Mouse (Mus musculus) kidney, embryonic 14.5 days (tissue): Measurements from ENCODE around the gene Traf7. TPM values are rescaled to one million over a fixed set of nuclear protein-coding genes. Genes with fewer than 3 reads are reported as not detected.
A peak's percentile ranks its signal among the peaks of the same experiment; 100 is the strongest.

Experiments used
- ATAC-seq: fragments of 200-750 bp; cut with Nextera tagmentation; 2 replicates; pipeline ENCODE4 v1.8.0; 2017; ENCODE audit warnings: moderate number of reproducible peaks, mild to moderate bottlenecking, moderate TSS enrichment, moderate library complexity; ENCODE audit not compliant: low FRiP score, low TSS enrichment
- H3K27ac ChIP-seq: fragments of 300-500 bp; sonication (generic); 2 replicates; pipeline ENCODE4 v1.5.1; 2014; ENCODE audit warnings: low read depth, mild to moderate bottlenecking, low read length, moderate library complexity, mixed read lengths
- H3K27me3 ChIP-seq: fragments of 300-500 bp; sonication (generic); 2 replicates; pipeline ENCODE4 v1.6.1; 2014; ENCODE audit warnings: mild to moderate bottlenecking, low read length; ENCODE audit not compliant: control insufficient read depth, insufficient read depth
- H3K36me3 ChIP-seq: fragments of 300-500 bp; sonication (generic); 2 replicates; pipeline ENCODE4 v1.6.1; 2014; ENCODE audit warnings: low read length, mixed read lengths; ENCODE audit not compliant: control insufficient read depth, insufficient read depth
- H3K4me1 ChIP-seq: fragments of 300-500 bp; sonication (generic); 2 replicates; pipeline ENCODE4 v1.6.1; 2014; ENCODE audit warnings: low read length, mixed read lengths; ENCODE audit not compliant: control insufficient read depth, insufficient read depth
- H3K4me2 ChIP-seq: fragments of 300-500 bp; sonication (generic); replicated peaks from 2 replicates; pipeline ENCODE4 v1.6.1; 2014; ENCODE audit warnings: low read depth, mild to moderate bottlenecking, low read length
- H3K4me3 ChIP-seq: fragments of 300-500 bp; sonication (generic); 2 replicates; pipeline ENCODE4 v1.5.1; 2014; ENCODE audit warnings: mild to moderate bottlenecking, low read length
- H3K9ac ChIP-seq: fragments of 300-500 bp; sonication (generic); 2 replicates; pipeline ENCODE4 v1.6.1; 2014; ENCODE audit warnings: low read depth, mild to moderate bottlenecking, low read length, moderate library complexity
- H3K9me3 ChIP-seq: fragments of 300-500 bp; sonication (generic); 2 replicates; pipeline ENCODE4 v1.6.1; 2016; ENCODE audit warnings: low read length; ENCODE audit not compliant: control insufficient read depth
- WGBS: fragments of 180-500 bp; shearing (Covaris S2); extraction: QIAGEN DNeasy Blood & Tissue Kit; methylation state at CpG from one replicate; pipeline ENCODE4 v1.1.7; 2014; 5-methylcytosine and 5-hydroxymethylcytosine counted together
- polyA plus RNA-seq: library from polyadenylated mRNA; unstranded; fragments of >200 nt; fragmentation: Nextera tagmentation; extraction: Ambion mirVana; gene quantifications from 2 replicates; pipeline ENCODE4 v1.2.1, GENCODE M21; 2014

The Traf7 gene
- polyA plus RNA-seq, 1 experiment from 2014 or later, result 88.5 TPM

GRCm38 (mm10) chr17:24490399-24490798, 37.3 kb downstream of the Traf7 start:
- Histone ChIP-seq H3K9me3 (no peaks in the 10 kb centered on the region), H3K36me3 (no peaks in the 10 kb centered on the region), H3K4me3 (no peak overlapping the region), H3K9ac (no peak overlapping the region), H3K27ac (no peak overlapping the region), H3K4me2 (no peak overlapping the region), H3K27me3 (peaks cover 9% of the 10 kb centered on the region), H3K4me1 (peaks cover 6% of the 10 kb centered on the region; the same call in 1 of the 2 replicates)
- 72% methylated on average over 4 of the region's 4 CpGs for WGBS
- no peak for ATAC-seq

GRCm38 (mm10) chr17:24489265-24490030, 38.3 kb downstream of the Traf7 start:
- Histone ChIP-seq H3K4me1 (peaks cover 6% of the 10 kb centered on the region; the same call in 1 of the 2 replicates), H3K9me3 (no peaks in the 10 kb centered on the region), H3K27me3 (peaks cover 9% of the 10 kb centered on the region), H3K4me2 (peak overlapping the region; percentile 95), H3K9ac (peak overlapping the region; percentile 73), H3K36me3 (no peaks in the 10 kb centered on the region), H3K27ac (no peak overlapping the region), H3K4me3 (peak overlapping the region; percentile 57)
- WGBS, result 16% methylated on average over 19 of the region's 19 CpGs
- peak; percentile 39; the same call in 1 of the 2 replicates for ATAC-seq

- peak overlapping the region; percentile 57 for H3K4me3 ChIP-seq
- H3K4me1 ChIP-seq, result peaks cover 6% of the 10 kb centered on the region; the same call in 1 of the 2 replicates
- no peaks in the 10 kb centered on the region for H3K9me3 ChIP-seq
- H3K4me2 ChIP-seq, result peak overlapping the region; percentile 95
- under 1% methylated on average over 57 of the region's 81 CpGs for WGBS
- H3K9ac ChIP-seq, result peak overlapping the region; percentile 73
- no peaks in the 10 kb centered on the region for H3K36me3 ChIP-seq
- peak; percentile 63 for ATAC-seq
- peaks cover 9% of the 10 kb centered on the region for H3K27me3 ChIP-seq
- H3K27ac ChIP-seq, result no peak overlapping the region
Measured at GRCm38 (mm10) chr17:24488662-24489264, 39.0 kb downstream of the Traf7 start.

GRCm38 (mm10) chr17:24488186-24488661, 39.5 kb downstream of the Traf7 start, which contains the start of gene Caskin1:
Caskin1 (plus strand) TSS chr17:24488601.
- no peak within 1 kb of the TSS for H3K27ac ChIP-seq

GRCm38 (mm10) chr17:24485090-24485860, 42.5 kb downstream of the Traf7 start:
- Histone ChIP-seq H3K9me3 (no peaks in the 10 kb centered on the region), H3K4me3 (no peak overlapping the region), H3K4me2 (no peak overlapping the region), H3K36me3 (no peaks in the 10 kb centered on the region), H3K9ac (no peak overlapping the region), H3K27ac (no peak overlapping the region), H3K27me3 (peaks cover 9% of the 10 kb centered on the region), H3K4me1 (peaks cover 6% of the 10 kb centered on the region; the same call in 1 of the 2 replicates)
- 49% methylated on average over 11 of the region's 11 CpGs for WGBS
- ATAC-seq, result no peak

More at GRCm38 (mm10) chr17:24488186-24488661, 39.5 kb downstream of the Traf7 start, which contains the start of gene Caskin1:
- Histone ChIP-seq H3K36me3 (no peaks in the 10 kb centered on the region), H3K27me3 (peaks cover 9% of the 10 kb centered on the region), H3K4me2 (peak within 1 kb of the TSS; percentile 95), H3K9me3 (no peaks in the 10 kb centered on the region), H3K9ac (peak within 1 kb of the TSS; percentile 73), H3K4me3 (peak within 1 kb of the TSS; percentile 57), H3K4me1 (peaks cover 6% of the 10 kb centered on the region; the same call in 1 of the 2 replicates)
- ATAC-seq, result peak; percentile 51
- 2% methylated on average over 40 of the region's 45 CpGs for WGBS

- H3K9me3 ChIP-seq, result no peaks in the 10 kb centered on the region
- H3K4me1 ChIP-seq, result no peaks in the 10 kb centered on the region; the same call in 1 of the 2 replicates
- H3K27ac ChIP-seq, result no peak overlapping the region
- ATAC-seq, result no peak
- H3K4me3 ChIP-seq, result no peak overlapping the region
- no peaks in the 10 kb centered on the region for H3K36me3 ChIP-seq
- H3K9ac ChIP-seq, result no peak overlapping the region
- H3K27me3 ChIP-seq, result peaks cover 7% of the 10 kb centered on the region
- WGBS, result 85% methylated on average over 3 of the region's 3 CpGs
- no peak overlapping the region for H3K4me2 ChIP-seq
Measured at GRCm38 (mm10) chr17:24483495-24483894, 44.2 kb downstream of the Traf7 start.

- H3K4me1 ChIP-seq, result peaks cover 10% of the 10 kb centered on the region
- no peak overlapping the region for H3K27ac ChIP-seq
- 94% methylated on average over 20 of the region's 20 CpGs for WGBS
- H3K9ac ChIP-seq, result no peak overlapping the region
- H3K4me3 ChIP-seq, result no peak overlapping the region
- ATAC-seq, result no peak
- no peaks in the 10 kb centered on the region for H3K9me3 ChIP-seq
- H3K27me3 ChIP-seq, result no peaks in the 10 kb centered on the region; the same call in 1 of the 2 replicates
- peaks cover 12% of the 10 kb centered on the region for H3K36me3 ChIP-seq
- no peak overlapping the region for H3K4me2 ChIP-seq
Measured at GRCm38 (mm10) chr17:24481027-24481815, 46.5 kb downstream of the Traf7 start.

- H3K9ac ChIP-seq, result no peak overlapping the region
Measured at GRCm38 (mm10) chr17:24480201-24480826, 47.4 kb downstream of the Traf7 start.

More at GRCm38 (mm10) chr17:24480201-24480826, 47.4 kb downstream of the Traf7 start:
- ATAC-seq, result no peak
- Histone ChIP-seq H3K4me3 (no peak overlapping the region), H3K27ac (no peak overlapping the region), H3K9me3 (no peaks in the 10 kb centered on the region), H3K4me2 (no peak overlapping the region), H3K36me3 (peaks cover 21% of the 10 kb centered on the region), H3K4me1 (peaks cover 10% of the 10 kb centered on the region), H3K27me3 (no peaks in the 10 kb centered on the region)
- 62% methylated on average over 3 of the region's 3 CpGs for WGBS
